Comparison of ENCODE assay signal across 24 mouse cellular contexts in the genomic region with DNA sequence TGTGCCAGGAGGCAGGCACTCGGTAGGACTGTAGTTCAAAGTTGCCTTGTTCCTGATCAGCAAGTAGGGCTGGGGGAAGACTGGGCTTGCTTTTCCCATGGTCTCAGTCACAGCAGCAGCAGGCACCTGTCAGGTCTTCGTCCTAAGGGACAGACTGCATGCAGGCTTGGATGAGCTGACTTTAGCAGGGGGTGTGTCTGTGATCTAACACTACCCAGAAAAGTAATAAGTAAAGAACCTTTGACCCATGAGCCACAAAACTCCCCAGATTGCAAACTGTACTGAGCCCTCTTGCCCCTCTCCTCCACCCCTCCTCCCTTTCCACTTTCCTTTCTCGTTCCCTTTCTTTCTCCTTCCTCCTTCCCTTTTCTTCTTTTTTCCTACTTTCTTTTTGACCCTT. TPM values are rescaled to one million over a fixed set of nuclear protein-coding genes. Genes with fewer than 3 reads are reported as not detected.
"Had no signal": no experiment of that assay in that cellular context is flagged by ENCODE, and none has a peak within 500 bp of the region (broad histone marks: within the 10 kb centered on the region; RNA-seq: fewer than 3 reads in every experiment).

No protein-coding gene starts in this region.

- ATAC-seq: liver, embryonic 12.5 days; midbrain, embryonic 13.5 days; midbrain, embryonic 16.5 days had no signal

- H3K27ac ChIP-seq: kidney, embryonic 15.5 days; liver, embryonic 12.5 days; liver, embryonic 15.5 days; lung, embryonic 15.5 days; midbrain, embryonic 10.5 days; midbrain, embryonic 13.5 days; neural tube, embryonic 13.5 days had no signal

- H3K4me2 ChIP-seq: kidney, embryonic 15.5 days; liver, embryonic 12.5 days; liver, embryonic 15.5 days; lung, embryonic 15.5 days; midbrain, embryonic 13.5 days; neural tube, embryonic 13.5 days had no signal

- H3K9ac ChIP-seq: kidney, embryonic 15.5 days; liver, embryonic 12.5 days; liver, embryonic 15.5 days; lung, embryonic 15.5 days; midbrain, embryonic 13.5 days; neural tube, embryonic 13.5 days had no signal

- H3K4me3 ChIP-seq: kidney, embryonic 15.5 days; liver, embryonic 12.5 days; liver, embryonic 15.5 days; lung, embryonic 15.5 days; megakaryocyte, embryonic 14.5 days; midbrain, embryonic 10.5 days; midbrain, embryonic 13.5 days; myocyte; neural tube, embryonic 13.5 days had no signal

- DNase-seq: kidney, postnatal 4 days; left cerebral cortex, postnatal 4 days; lung, adult 18-20 months; lung, postnatal 10 days; lung, postnatal 36 days; retina, postnatal 1 day; right cerebral cortex, postnatal 25 days; spleen, adult 18-20 months; thymus, adult 18-20 months; thymus, postnatal 36 days had no signal

- H3K36me3 ChIP-seq: kidney, embryonic 15.5 days; liver, embryonic 12.5 days; liver, embryonic 15.5 days; lung, embryonic 15.5 days; midbrain, embryonic 10.5 days; midbrain, embryonic 13.5 days; neural tube, embryonic 13.5 days had no signal

- H3K9me3 ChIP-seq: kidney, embryonic 15.5 days; liver, embryonic 12.5 days; liver, embryonic 15.5 days; lung, embryonic 15.5 days; megakaryocyte, embryonic 14.5 days; midbrain, embryonic 10.5 days; midbrain, embryonic 13.5 days; neural tube, embryonic 13.5 days had no signal

- H3K27me3 ChIP-seq: kidney, embryonic 15.5 days; liver, embryonic 12.5 days; liver, embryonic 15.5 days; lung, embryonic 15.5 days; megakaryocyte, embryonic 14.5 days; midbrain, embryonic 13.5 days; neural tube, embryonic 13.5 days had no signal

- H3K4me1 ChIP-seq: liver, embryonic 15.5 days; midbrain, embryonic 10.5 days; midbrain, embryonic 13.5 days; neural tube, embryonic 13.5 days had no signal

RNA-seq across cellular contexts. Expression of a gene that starts 4.3 kb away (rescaled TPM):
- polyA plus RNA-seq: intestine, embryonic 14.5 days; kidney, embryonic 15.5 days; limb, embryonic 14.5 days; liver, embryonic 12.5 days; lung, embryonic 15.5 days; midbrain, embryonic 13.5 days; midbrain, embryonic 16.5 days; myocyte; neural tube, embryonic 13.5 days; stomach, embryonic 16.5 days; urinary bladder, adult 2 months had no signal
